Mouse (Mus musculus) E14TG2a.4 (cell line): ENCODE measurements at regions not wholly inside any gene's neighbourhood (a gene's known extent, or its start where the extent isn't known, plus 50 kb on each side); places are given as distances from the start of the nearest gene placed in this dataset.

ENCODE experiments used
- H3K27me3 ChIP-seq: 2 replicates; pipeline ENCODE4 v1.6.1; 2014; ENCODE audit warnings: low read length, control low read depth; ENCODE audit not compliant: insufficient read depth
- H3K36me3 ChIP-seq: 2 replicates; pipeline ENCODE4 v1.6.1; 2014; ENCODE audit warnings: low read length, control low read depth; ENCODE audit not compliant: insufficient read depth
- H3K4me1 ChIP-seq: replicated peaks from 2 replicates; pipeline ENCODE4 v1.6.1; 2014; ENCODE audit warnings: low read depth, low read length, control low read depth
- H3K4me3 ChIP-seq: replicated peaks from 2 replicates; pipeline ENCODE4 v1.5.1; 2014; ENCODE audit warnings: mild to moderate bottlenecking, low read length
- H3K9me3 ChIP-seq: 2 replicates; pipeline ENCODE4 v1.6.1; 2014; ENCODE audit warnings: low read length, control low read depth
- CTCF ChIP-seq: conservative IDR thresholded peaks from 2 replicates; pipeline ENCODE4 v1.5.1; 2014; ENCODE audit warnings: low read length
- NANOG ChIP-seq: IDR thresholded peaks from 2 replicates; pipeline ENCODE4 v1.6.1; 2014; ENCODE audit warnings: borderline replicate concordance, low read length, mixed read lengths
- POU5F1 ChIP-seq: IDR thresholded peaks from 2 replicates; pipeline ENCODE4 v1.6.1; 2014; ENCODE audit warnings: low read length, borderline replicate concordance

DNA sequence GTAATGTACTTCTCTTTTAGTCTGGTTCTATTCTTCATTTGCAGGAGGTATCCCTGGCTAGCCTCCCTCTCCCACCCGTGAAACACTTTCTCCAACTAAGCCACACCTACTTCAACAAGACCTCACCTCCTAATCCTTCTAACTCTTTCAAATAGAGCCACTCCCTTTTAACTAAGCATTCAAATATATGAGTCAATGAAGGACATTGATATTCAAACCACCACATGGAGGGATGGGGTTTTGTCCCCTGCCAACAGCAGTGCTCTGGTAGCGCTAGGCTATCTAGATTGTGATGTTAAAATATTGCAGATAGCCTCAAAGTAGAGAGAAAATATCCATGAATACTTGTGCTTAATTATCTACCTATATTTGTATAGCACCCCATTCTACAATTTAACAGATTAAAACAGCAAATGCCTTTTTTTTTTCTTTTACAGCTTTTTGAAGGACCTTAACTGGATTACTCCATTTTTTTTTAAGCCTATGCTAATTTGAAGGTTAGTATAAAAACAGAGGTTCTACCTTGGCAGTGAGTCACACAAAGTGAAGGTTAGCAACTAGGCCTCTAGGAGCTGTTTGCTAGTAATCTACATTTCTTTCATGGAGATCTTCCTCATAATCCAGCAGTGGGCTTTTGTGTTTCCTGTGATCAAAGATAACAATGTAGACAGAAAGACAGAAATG is 736.7 kb downstream of the 5730522E02Rik start:
- no peak overlapping the region for H3K4me3 ChIP-seq
- H3K4me1 ChIP-seq: peaks cover 34% of the 10 kb centered on the region
- TF ChIP-seq NANOG (peak; percentile 69), CTCF (no peak), POU5F1 (no peak)
- H3K9me3 ChIP-seq: no peaks in the 10 kb centered on the region
- no peaks in the 10 kb centered on the region for H3K27me3 ChIP-seq
- no peaks in the 10 kb centered on the region for H3K36me3 ChIP-seq

DNA sequence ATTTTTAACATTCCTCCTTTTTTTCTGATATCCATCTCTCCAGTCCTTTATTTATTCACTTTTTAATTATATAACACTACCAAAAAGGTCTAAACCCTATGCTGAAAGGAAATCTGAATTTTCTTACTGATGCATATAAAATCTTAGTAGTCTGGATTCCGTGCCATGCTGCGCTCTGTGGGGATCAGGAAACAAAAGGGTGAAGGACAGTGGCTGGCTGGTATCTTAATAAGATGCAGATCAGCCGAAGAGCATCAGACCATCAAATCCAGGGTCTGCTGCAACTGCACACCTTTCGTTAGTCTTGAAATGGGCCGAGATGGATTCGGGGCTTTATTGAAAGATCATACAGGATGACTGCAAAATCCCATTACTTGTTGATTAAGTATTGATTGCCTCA is 740.7 kb downstream of the 5730522E02Rik start:
- no peaks in the 10 kb centered on the region for H3K9me3 ChIP-seq
- no peak for TF ChIP-seq POU5F1
- no peak for TF ChIP-seq NANOG
- TF ChIP-seq CTCF: no peak
- no peaks in the 10 kb centered on the region for H3K36me3 ChIP-seq
- no peak overlapping the region for H3K4me3 ChIP-seq
- H3K4me1 ChIP-seq: peaks cover 33% of the 10 kb centered on the region
- H3K27me3 ChIP-seq: no peaks in the 10 kb centered on the region

DNA sequence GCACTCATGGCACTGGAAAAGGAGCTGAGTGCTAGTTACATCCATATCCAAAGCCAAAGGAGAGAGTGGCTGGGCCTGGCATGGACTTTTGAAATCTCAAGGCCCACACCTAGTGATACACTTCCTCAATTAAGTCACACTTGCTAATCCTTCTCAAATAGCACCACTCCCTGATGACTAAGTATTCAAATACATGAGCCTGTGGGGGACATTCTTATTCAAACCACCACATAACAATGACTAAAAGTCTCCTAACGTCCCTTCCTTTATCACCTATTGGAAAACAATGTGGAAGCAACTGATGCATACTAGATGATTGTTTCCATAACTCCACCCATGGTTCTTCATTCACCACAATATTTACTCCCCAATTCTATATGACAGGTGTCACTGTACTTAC is 773.4 kb downstream of the 5730522E02Rik start:
- Histone ChIP-seq H3K4me1 (peaks cover 18% of the 10 kb centered on the region), H3K36me3 (no peaks in the 10 kb centered on the region), H3K4me3 (no peak overlapping the region), H3K27me3 (no peaks in the 10 kb centered on the region), H3K9me3 (peaks cover 3% of the 10 kb centered on the region; the same call in 1 of the 2 replicates)
- no peak for TF ChIP-seq CTCF
- TF ChIP-seq NANOG: peak; percentile 77

DNA sequence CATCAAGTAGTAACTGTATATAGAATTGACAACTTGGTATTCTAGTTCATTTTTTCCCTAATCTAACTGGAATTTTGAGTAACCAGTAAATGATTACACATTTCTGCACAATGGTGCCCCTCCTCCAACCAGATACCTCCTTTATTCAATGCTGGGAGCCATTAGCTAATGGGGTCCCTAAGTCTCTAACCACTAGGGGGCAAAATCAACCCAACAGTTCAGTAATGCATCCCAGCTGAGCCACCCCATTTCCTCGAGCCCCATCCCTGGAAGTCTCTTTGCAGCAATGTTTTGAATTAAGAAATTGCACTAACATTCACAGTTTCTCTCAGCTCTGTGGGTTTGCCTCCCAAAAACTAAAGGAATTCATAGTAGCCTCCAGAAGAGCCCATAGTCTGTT is 774.9 kb downstream of the 5730522E02Rik start:
- peaks cover 3% of the 10 kb centered on the region; the same call in 1 of the 2 replicates for H3K9me3 ChIP-seq
- TF ChIP-seq NANOG (no peak), CTCF (peak; percentile 44)

DNA sequence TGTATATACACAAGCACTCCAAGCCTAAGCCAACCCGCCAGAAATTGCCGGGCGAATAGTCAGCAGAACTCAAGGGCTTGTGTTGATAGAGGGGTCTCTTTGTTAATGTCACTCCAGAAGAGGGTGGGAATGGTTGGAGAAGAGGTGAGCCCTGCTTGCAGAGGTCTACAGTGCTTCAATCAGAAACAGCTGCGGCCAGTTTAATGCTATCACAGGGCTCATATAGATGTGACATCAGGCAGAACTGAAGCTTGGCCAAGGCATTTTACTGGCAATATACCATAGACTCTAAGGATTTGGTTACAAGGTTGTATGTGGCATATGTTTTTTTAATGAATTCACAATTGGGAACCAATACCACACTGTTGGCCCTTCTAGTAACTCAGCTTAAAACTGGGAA is 787.4 kb downstream of the 5730522E02Rik start:
- no peaks in the 10 kb centered on the region for H3K4me1 ChIP-seq
- no peak overlapping the region for H3K4me3 ChIP-seq
- no peaks in the 10 kb centered on the region for H3K36me3 ChIP-seq
- H3K27me3 ChIP-seq: no peaks in the 10 kb centered on the region
- H3K9me3 ChIP-seq: peaks cover 8% of the 10 kb centered on the region
- no peak for TF ChIP-seq CTCF
- no peak for TF ChIP-seq NANOG
- no peak for TF ChIP-seq POU5F1

More for the DNA sequence above, 774.9 kb downstream of the 5730522E02Rik start:
- H3K4me1 ChIP-seq: peaks cover 17% of the 10 kb centered on the region
- no peaks in the 10 kb centered on the region for H3K36me3 ChIP-seq
- H3K4me3 ChIP-seq: no peak overlapping the region
- H3K27me3 ChIP-seq: no peaks in the 10 kb centered on the region

DNA sequence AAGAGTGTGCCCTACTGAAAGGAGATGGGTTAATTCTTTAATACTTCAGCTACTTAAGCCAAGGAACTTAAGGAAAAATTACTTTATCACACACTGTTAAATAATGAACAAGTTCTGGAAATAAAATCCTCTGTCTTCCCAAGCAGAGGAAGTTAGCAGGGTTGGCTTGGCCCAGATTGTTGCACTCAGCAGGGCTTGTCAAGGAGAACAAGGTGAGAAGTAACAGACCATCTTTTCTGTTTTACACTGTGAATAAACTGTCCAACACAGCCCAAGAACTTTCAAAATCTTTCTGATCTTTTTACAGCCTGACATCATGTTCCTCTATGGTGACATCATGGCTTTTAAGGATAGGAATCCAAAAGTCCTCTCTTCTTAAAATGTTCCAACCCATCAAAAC is 789.1 kb downstream of the 5730522E02Rik start:
- H3K4me1 ChIP-seq: no peaks in the 10 kb centered on the region
- TF ChIP-seq CTCF (no peak), NANOG (no peak), POU5F1 (no peak)
- no peaks in the 10 kb centered on the region for H3K36me3 ChIP-seq
- peaks cover 3% of the 10 kb centered on the region for H3K9me3 ChIP-seq
- no peak overlapping the region for H3K4me3 ChIP-seq
- no peaks in the 10 kb centered on the region for H3K27me3 ChIP-seq

DNA sequence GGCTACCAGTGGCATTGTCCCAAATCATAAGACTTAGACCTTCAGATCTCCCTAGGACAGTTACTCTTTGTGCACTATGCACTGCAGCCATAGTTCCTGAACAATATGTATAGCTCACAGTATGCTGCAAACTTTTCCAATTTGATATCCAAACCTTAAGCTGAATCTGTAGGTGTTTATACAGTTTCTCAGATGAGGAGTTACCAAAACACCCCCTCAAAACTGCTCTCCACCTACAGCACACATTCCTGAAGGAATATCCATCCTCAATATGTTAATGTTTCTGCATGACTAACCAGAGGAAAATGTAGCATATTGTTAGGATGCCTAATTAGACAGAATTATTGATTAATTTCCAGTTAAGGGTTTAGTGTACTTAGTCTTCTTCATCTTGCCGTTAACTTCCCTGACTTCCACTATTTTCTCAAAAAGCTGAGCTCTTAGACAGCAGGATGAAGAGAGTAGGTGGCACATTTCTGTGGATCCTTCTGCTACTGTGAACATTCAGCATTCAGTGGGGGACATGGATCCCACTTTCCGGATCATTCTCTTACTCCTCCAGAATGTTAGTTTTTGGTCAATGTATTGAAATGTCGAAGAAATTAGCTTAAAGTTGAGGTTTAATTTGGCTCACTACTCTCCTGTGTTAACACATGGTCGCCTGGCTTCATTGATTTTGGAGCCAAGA is 800.0 kb downstream of the 5730522E02Rik start:
- Histone ChIP-seq H3K4me3 (no peak overlapping the region), H3K9me3 (no peaks in the 10 kb centered on the region), H3K4me1 (no peaks in the 10 kb centered on the region), H3K27me3 (no peaks in the 10 kb centered on the region), H3K36me3 (no peaks in the 10 kb centered on the region)
- no peak for TF ChIP-seq CTCF
- TF ChIP-seq NANOG: no peak
- TF ChIP-seq POU5F1: no peak

DNA sequence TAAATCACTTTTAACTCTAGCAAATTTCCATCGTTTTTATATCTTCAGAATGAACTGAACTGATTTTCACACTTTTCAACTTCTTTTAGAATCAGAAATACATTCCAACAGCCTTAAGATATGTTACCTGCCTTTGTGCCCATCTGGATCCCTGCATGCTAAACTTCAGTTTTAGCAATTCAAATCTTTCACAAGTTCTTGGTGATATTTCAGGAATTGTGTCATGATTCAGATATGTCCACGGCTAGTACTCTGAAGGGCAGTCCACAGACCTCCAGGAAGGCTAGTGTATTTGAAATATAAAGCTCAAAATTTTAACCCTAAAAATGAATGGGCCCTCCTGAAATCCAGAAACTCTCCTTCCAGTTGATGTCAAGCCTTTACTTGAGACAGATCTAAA is 818.9 kb downstream of the 5730522E02Rik start:
- Histone ChIP-seq H3K27me3 (no peaks in the 10 kb centered on the region), H3K4me3 (no peak overlapping the region), H3K9me3 (no peaks in the 10 kb centered on the region), H3K36me3 (no peaks in the 10 kb centered on the region), H3K4me1 (no peaks in the 10 kb centered on the region)
- TF ChIP-seq POU5F1: no peak
- TF ChIP-seq CTCF: no peak
- no peak for TF ChIP-seq NANOG
